Mouse (Mus musculus) liver, adult 2 months (tissue): ENCODE results near the gene Rph3al. TPM values are rescaled to one million over a fixed set of nuclear protein-coding genes. Genes with fewer than 3 reads are reported as not detected.

Source experiments
- DNase-seq: peaks from one replicate; pipeline ENCODE4 v3.0.0-alpha.2; 2011; ENCODE audit warnings: low read depth, low spot score; ENCODE audit errors: extremely low read depth
- H3K27ac ChIP-seq: fragments of 200-500 bp; replicated peaks from 2 replicates; pipeline ENCODE4 v1.5.1; 2012; ENCODE audit warnings: low read depth, mild to moderate bottlenecking, control low read depth, inconsistent platforms, low read length; ENCODE audit not compliant: insufficient read depth
- H3K27me3 ChIP-seq: fragments of 200-500 bp; 2 replicates; pipeline ENCODE4 v1.6.1; 2012; ENCODE audit warnings: mild to moderate bottlenecking, moderate library complexity, low read length, inconsistent platforms; ENCODE audit not compliant: control insufficient read depth, insufficient read depth
- H3K36me3 ChIP-seq: fragments of 200-500 bp; 2 replicates; pipeline ENCODE4 v1.6.1; 2012; ENCODE audit warnings: low read length, inconsistent platforms; ENCODE audit not compliant: control insufficient read depth, insufficient read depth
- H3K4me1 ChIP-seq: fragments of 200-500 bp; 2 replicates; pipeline ENCODE4 v1.6.1; 2011; ENCODE audit warnings: low read length; ENCODE audit not compliant: control insufficient read depth, insufficient read depth
- H3K4me3 ChIP-seq: fragments of 200-500 bp; 2 replicates; pipeline ENCODE4 v1.5.1; 2011; ENCODE audit warnings: low read depth, mild to moderate bottlenecking, control low read depth, low read length, moderate library complexity; ENCODE audit not compliant: insufficient read depth
- H3K79me2 ChIP-seq: fragments of 200-500 bp; 2 replicates; pipeline ENCODE4 v1.6.1; 2012; ENCODE audit warnings: inconsistent platforms, mild to moderate bottlenecking, low read length, moderate library complexity; ENCODE audit not compliant: control insufficient read depth, insufficient read depth
- H3K9ac ChIP-seq: fragments of 200-500 bp; 2 replicates; pipeline ENCODE4 v1.6.1; 2012; ENCODE audit warnings: low read depth, mild to moderate bottlenecking, control low read depth, inconsistent platforms, low read length
- CTCF ChIP-seq: fragments of 200-500 bp; IDR thresholded peaks from 2 replicates; pipeline ENCODE4 v1.5.1; 2011; ENCODE audit warnings: low read depth, low read length, control low read depth
- POLR2A ChIP-seq: fragments of 200-500 bp; IDR thresholded peaks from 2 replicates; pipeline ENCODE4 v1.6.1; 2011; ENCODE audit warnings: low read length, control low read depth; ENCODE audit not compliant: insufficient read depth; ENCODE audit errors: extremely low read depth
- WGBS: fragments of 180-500 bp; shearing (Covaris S2); methylation state at CpG from one replicate; pipeline ENCODE4 v1.1.7; 2018; 5-methylcytosine and 5-hydroxymethylcytosine counted together
- polyA plus RNA-seq: library from polyadenylated mRNA; depleted of rRNA; stranded (reverse); fragments of >200 nt; gene quantifications from 2 replicates; pipeline ENCODE4 v1.2.3, GENCODE M21; 2012
- total RNA-seq: library from RNA; depleted of rRNA; stranded (reverse); fragments of >200 nt; gene quantifications from 2 replicates; pipeline ENCODE4 v1.2.3, GENCODE M21; 2014

Gene Rph3al
- total and polyA plus RNA-seq, 2 experiments, result 1.3 to 2.4 TPM

GRCm38 (mm10) chr11:75976748-75977147 is 38.5 kb upstream of the Rph3al start:
- no peaks in the 10 kb centered on the region for H3K4me1 ChIP-seq

GRCm38 (mm10) chr11:75973988-75974387 is 35.8 kb upstream of the Rph3al start:
- no peak overlapping the region for H3K9ac ChIP-seq
- H3K4me1 ChIP-seq, result no peaks in the 10 kb centered on the region
- no peak overlapping the region for H3K27ac ChIP-seq
- no peaks in the 10 kb centered on the region for H3K27me3 ChIP-seq
- no peak for DNase-seq
- TF ChIP-seq CTCF (peak; percentile 48), POLR2A (no peak)
- no peaks in the 10 kb centered on the region for H3K79me2 ChIP-seq
- no peak overlapping the region for H3K4me3 ChIP-seq
- 100% methylated on average over 1 of the region's 1 CpGs for WGBS
- H3K36me3 ChIP-seq, result no peaks in the 10 kb centered on the region

More at GRCm38 (mm10) chr11:75976748-75977147, 38.5 kb upstream of the Rph3al start:
- DNase-seq, result peak; percentile 18
- Histone ChIP-seq H3K36me3 (no peaks in the 10 kb centered on the region), H3K4me3 (no peak overlapping the region), H3K79me2 (no peaks in the 10 kb centered on the region), H3K27me3 (no peaks in the 10 kb centered on the region), H3K27ac (peak overlapping the region; percentile 15; the same call in 1 of the 2 replicates), H3K9ac (no peak overlapping the region)
- no peak for TF ChIP-seq CTCF
- TF ChIP-seq POLR2A, result no peak
- WGBS, result 33% methylated on average over 8 of the region's 8 CpGs

GRCm38 (mm10) chr11:75972916-75973567 is 34.8 kb upstream of the Rph3al start:
- TF ChIP-seq POLR2A, result no peak
- TF ChIP-seq CTCF, result no peak
- no peak overlapping the region for H3K4me3 ChIP-seq
- H3K27ac ChIP-seq, result no peak overlapping the region
- no peak for DNase-seq
- H3K27me3 ChIP-seq, result no peaks in the 10 kb centered on the region
- no peaks in the 10 kb centered on the region for H3K36me3 ChIP-seq
- no peak overlapping the region for H3K9ac ChIP-seq
- H3K4me1 ChIP-seq, result no peaks in the 10 kb centered on the region
- no peaks in the 10 kb centered on the region for H3K79me2 ChIP-seq
- WGBS, result 61% methylated on average over 7 of the region's 7 CpGs

- no peak for DNase-seq
- H3K9ac ChIP-seq, result no peak overlapping the region
- no peaks in the 10 kb centered on the region for H3K4me1 ChIP-seq
- TF ChIP-seq CTCF (no peak), POLR2A (no peak)
- no peak overlapping the region for H3K27ac ChIP-seq
- H3K79me2 ChIP-seq, result no peaks in the 10 kb centered on the region
- no peaks in the 10 kb centered on the region for H3K36me3 ChIP-seq
- no peaks in the 10 kb centered on the region for H3K27me3 ChIP-seq
- H3K4me3 ChIP-seq, result no peak overlapping the region
- WGBS, result 85% methylated on average over 3 of the region's 3 CpGs
These were observed 34.0 kb upstream of the Rph3al start for GRCm38 (mm10) chr11:75972188-75972587.

GRCm38 (mm10) chr11:75970629-75971028 is 32.4 kb upstream of the Rph3al start:
- WGBS, result 28% methylated on average over 3 of the region's 3 CpGs
- Histone ChIP-seq H3K27me3 (no peaks in the 10 kb centered on the region), H3K4me1 (no peaks in the 10 kb centered on the region)

DNA sequence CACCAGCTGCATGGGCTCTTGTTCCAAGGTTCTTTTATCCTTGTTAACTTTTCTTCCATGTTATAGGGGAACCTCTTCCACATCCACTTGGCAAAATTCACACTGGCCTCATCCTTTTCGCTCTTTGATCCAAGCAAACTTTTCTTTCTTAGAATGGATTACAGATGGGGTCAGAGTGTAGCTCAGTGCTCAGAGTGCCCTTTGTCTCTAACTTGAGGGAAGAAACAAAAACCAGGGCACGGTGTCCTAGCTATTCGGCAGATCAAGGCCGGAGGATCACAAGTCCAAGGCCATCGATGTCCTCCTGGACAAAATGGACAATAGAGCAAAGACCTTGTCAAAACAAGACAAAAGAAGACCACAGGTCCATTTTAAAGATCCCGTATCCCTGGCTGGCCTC is 30.5 kb upstream of the Rph3al start:
- Histone ChIP-seq H3K4me1 (no peaks in the 10 kb centered on the region), H3K36me3 (no peaks in the 10 kb centered on the region), H3K9ac (no peak overlapping the region), H3K27ac (no peak overlapping the region), H3K4me3 (no peak overlapping the region), H3K79me2 (no peaks in the 10 kb centered on the region), H3K27me3 (no peaks in the 10 kb centered on the region)
- DNase-seq, result no peak
- TF ChIP-seq CTCF (no peak), POLR2A (no peak)
- WGBS, result 90% methylated on average over 6 of the region's 6 CpGs

More at GRCm38 (mm10) chr11:75970629-75971028, 32.4 kb upstream of the Rph3al start:
- H3K36me3 ChIP-seq, result no peaks in the 10 kb centered on the region
- TF ChIP-seq POLR2A, result no peak
- no peak for TF ChIP-seq CTCF
- no peak overlapping the region for H3K27ac ChIP-seq
- DNase-seq, result no peak
- no peak overlapping the region for H3K9ac ChIP-seq
- no peaks in the 10 kb centered on the region for H3K79me2 ChIP-seq
- H3K4me3 ChIP-seq, result no peak overlapping the region
